Mouse (Mus musculus) forebrain, embryonic 11.5 days (tissue): ENCODE results near the gene H13. TPM values are rescaled to one million over a fixed set of nuclear protein-coding genes. Genes with fewer than 3 reads are reported as not detected.

Experiments used
- ATAC-seq: fragments of 200-750 bp; cut with Nextera tagmentation; replicated peaks from 2 replicates; pipeline ENCODE4 v1.8.0; 2017; ENCODE audit warnings: moderate TSS enrichment; ENCODE audit not compliant: low FRiP score
- DNase-seq: peaks from one replicate; pipeline ENCODE4 v3.0.0-alpha.2; 2017; ENCODE audit warnings: low spot score
- H3K27ac ChIP-seq: fragments of 300-500 bp; sonication (generic); 2 replicates; pipeline ENCODE4 v1.5.1; 2014; ENCODE audit warnings: low read depth, low read length
- H3K27me3 ChIP-seq: fragments of 300-500 bp; sonication (generic); 2 replicates; pipeline ENCODE4 v1.6.1; 2014; ENCODE audit warnings: mild to moderate bottlenecking, low read length, mixed read lengths; ENCODE audit not compliant: control insufficient read depth, insufficient read depth
- H3K36me3 ChIP-seq: fragments of 300-500 bp; sonication (generic); 2 replicates; pipeline ENCODE4 v1.6.1; 2014; ENCODE audit warnings: mild to moderate bottlenecking, low read length, moderate library complexity, mixed read lengths; ENCODE audit not compliant: control insufficient read depth, insufficient read depth
- H3K4me1 ChIP-seq: fragments of 300-500 bp; sonication (generic); replicated peaks from 2 replicates; pipeline ENCODE4 v1.6.1; 2014; ENCODE audit warnings: low read length, mixed read lengths; ENCODE audit not compliant: control insufficient read depth, insufficient read depth
- H3K4me2 ChIP-seq: fragments of 300-500 bp; sonication (generic); 2 replicates; pipeline ENCODE4 v1.6.1; 2014; ENCODE audit warnings: low read depth, mild to moderate bottlenecking, low read length, moderate library complexity, mixed read lengths; ENCODE audit not compliant: severe bottlenecking
- H3K4me3 ChIP-seq: fragments of 300-500 bp; sonication (generic); 2 replicates; pipeline ENCODE4 v1.5.1; 2014; ENCODE audit warnings: low read depth, low read length
- H3K9ac ChIP-seq: fragments of 300-500 bp; sonication (generic); 2 replicates; pipeline ENCODE4 v1.6.1; 2014; ENCODE audit warnings: low read length
- H3K9me3 ChIP-seq: fragments of 300-500 bp; sonication (generic); 2 replicates; pipeline ENCODE4 v1.6.1; 2016; ENCODE audit warnings: low read length, mixed read lengths; ENCODE audit not compliant: control insufficient read depth
- WGBS: fragments of 180-500 bp; shearing (Covaris S2); extraction: QIAGEN DNeasy Blood & Tissue Kit; methylation state at CpG from one replicate; pipeline ENCODE4 v1.1.7; 2014; 5-methylcytosine and 5-hydroxymethylcytosine counted together
- polyA plus RNA-seq: library from polyadenylated mRNA; unstranded; fragments of >200 nt; fragmentation: Nextera tagmentation; extraction: Ambion mirVana; gene quantifications from 2 replicates; pipeline ENCODE4 v1.2.1, GENCODE M21; 2014

H13 gene
- polyA plus RNA-seq, 1 experiment from 2014 or later: 110 TPM

- ATAC-seq (no peak), DNase-seq (no peak)
- H3K27ac ChIP-seq: no peak overlapping the region
- H3K4me2 ChIP-seq: no peak overlapping the region
- 88% methylated on average over 6 of the region's 6 CpGs for WGBS
- no peak overlapping the region for H3K4me3 ChIP-seq
- H3K4me1 ChIP-seq: no peaks in the 10 kb centered on the region
- H3K9me3 ChIP-seq: no peaks in the 10 kb centered on the region
- no peak overlapping the region for H3K9ac ChIP-seq
- no peaks in the 10 kb centered on the region for H3K36me3 ChIP-seq
- peaks cover 2% of the 10 kb centered on the region; the same call in 1 of the 2 replicates for H3K27me3 ChIP-seq
These were observed 57.0 kb downstream of the H13 start for GRCm38 (mm10) chr2:152726213-152726612.

DNA sequence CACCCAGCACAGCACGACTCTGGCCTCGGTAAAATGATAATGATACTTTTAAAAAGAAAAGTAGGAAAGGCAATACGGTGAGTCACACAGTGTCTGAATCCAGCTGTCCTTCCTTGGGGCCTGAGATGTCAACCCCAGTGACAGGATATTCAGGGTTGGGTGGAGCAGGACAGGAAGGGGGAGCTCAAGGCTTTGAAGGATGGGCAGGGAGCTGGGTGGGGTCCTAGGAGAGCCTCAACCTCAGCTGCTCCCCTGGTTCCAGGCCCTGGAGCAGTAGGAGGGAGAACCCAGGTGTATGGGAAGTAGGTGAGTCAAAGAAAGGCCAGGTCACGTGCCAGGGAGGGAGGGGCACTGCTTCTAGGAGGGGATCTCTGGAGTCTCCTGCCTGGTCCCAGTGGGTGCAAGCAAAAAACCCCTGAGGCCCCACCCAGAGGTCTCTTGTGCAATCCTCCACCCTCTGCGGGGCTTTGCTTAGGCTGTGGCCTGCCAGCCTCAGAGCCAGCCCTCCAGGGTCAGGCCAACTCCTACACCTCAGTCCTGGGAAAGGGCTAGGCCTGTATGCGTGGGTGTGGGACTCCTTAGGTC, 57.6 kb downstream of the H13 start:
- no peak for DNase-seq
- no peak for ATAC-seq
- H3K4me1 ChIP-seq: no peaks in the 10 kb centered on the region
- peaks cover 2% of the 10 kb centered on the region; the same call in 1 of the 2 replicates for H3K27me3 ChIP-seq
- H3K27ac ChIP-seq: no peak overlapping the region
- 76% methylated on average over 6 of the region's 6 CpGs for WGBS
- H3K4me3 ChIP-seq: no peak overlapping the region
- no peak overlapping the region for H3K9ac ChIP-seq
- H3K4me2 ChIP-seq: no peak overlapping the region
- no peaks in the 10 kb centered on the region for H3K36me3 ChIP-seq
- no peaks in the 10 kb centered on the region for H3K9me3 ChIP-seq

- H3K36me3 ChIP-seq: no peaks in the 10 kb centered on the region
- DNase-seq (no peak), ATAC-seq (no peak)
- 0 out of 2 replicates have a peak overlapping the region, but pooled peaks have one; percentile 25 for H3K27ac ChIP-seq
- no peak overlapping the region for H3K4me3 ChIP-seq
- H3K4me2 ChIP-seq: no peak overlapping the region
- 89% methylated on average over 14 of the region's 14 CpGs for WGBS
- no peak overlapping the region for H3K9ac ChIP-seq
- peaks cover 2% of the 10 kb centered on the region; the same call in 1 of the 2 replicates for H3K27me3 ChIP-seq
- H3K4me1 ChIP-seq: no peaks in the 10 kb centered on the region
- no peaks in the 10 kb centered on the region for H3K9me3 ChIP-seq
These were observed 58.7 kb downstream of the H13 start for GRCm38 (mm10) chr2:152727795-152728510.

- H3K4me1 ChIP-seq: no peaks in the 10 kb centered on the region
- no peak overlapping the region for H3K9ac ChIP-seq
- no peak overlapping the region for H3K27ac ChIP-seq
- H3K36me3 ChIP-seq: no peaks in the 10 kb centered on the region
- no peak overlapping the region for H3K4me3 ChIP-seq
- WGBS: 84% methylated on average over 7 of the region's 7 CpGs
- H3K4me2 ChIP-seq: no peak overlapping the region
- peaks cover 2% of the 10 kb centered on the region; the same call in 1 of the 2 replicates for H3K27me3 ChIP-seq
- ATAC-seq (no peak), DNase-seq (no peak)
- H3K9me3 ChIP-seq: no peaks in the 10 kb centered on the region
These were observed 59.3 kb downstream of the H13 start for GRCm38 (mm10) chr2:152728594-152728993.

DNA sequence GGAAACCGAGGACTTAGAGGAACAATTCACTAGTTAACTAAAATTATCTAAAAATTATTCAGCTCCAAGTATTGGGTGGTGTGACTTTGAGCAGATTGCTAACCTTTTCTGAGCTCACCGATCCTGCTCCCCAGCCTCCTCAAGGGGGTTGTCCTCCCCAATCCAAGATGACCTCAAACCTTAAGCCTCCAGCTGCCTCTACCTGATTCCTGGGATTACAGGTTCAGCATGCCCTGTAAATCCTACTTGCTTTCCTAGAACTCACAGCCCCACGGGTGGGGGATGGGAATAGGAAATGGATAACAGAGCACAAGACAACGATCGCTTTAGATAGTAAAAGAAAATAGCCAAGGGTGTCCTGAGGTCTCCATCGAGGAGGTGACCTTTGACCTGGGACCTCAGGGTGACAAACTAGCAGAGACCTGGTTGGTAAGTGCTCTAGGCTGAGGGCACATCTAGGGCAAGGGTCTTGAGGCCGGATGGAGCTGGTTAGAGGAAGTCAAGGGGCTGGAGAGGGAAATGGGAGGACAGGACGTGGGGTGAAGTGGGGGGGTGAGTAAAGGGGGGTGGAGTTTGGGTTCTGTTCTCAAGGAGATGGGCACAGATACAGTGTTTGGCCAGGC, 59.9 kb downstream of the H13 start:
- H3K27me3 ChIP-seq: no peaks in the 10 kb centered on the region; the same call in 1 of the 2 replicates
- no peak; the same call in 1 of the 2 replicates for ATAC-seq
- H3K4me2 ChIP-seq: no peak overlapping the region
- no peak overlapping the region for H3K4me3 ChIP-seq
- H3K4me1 ChIP-seq: no peaks in the 10 kb centered on the region; the same call in 1 of the 2 replicates
- H3K9me3 ChIP-seq: no peaks in the 10 kb centered on the region
- DNase-seq: no peak
- H3K27ac ChIP-seq: no peak overlapping the region; the same call in 1 of the 2 replicates
- H3K36me3 ChIP-seq: no peaks in the 10 kb centered on the region
- H3K9ac ChIP-seq: no peak overlapping the region
- WGBS: 61% methylated on average over 8 of the region's 8 CpGs

DNA sequence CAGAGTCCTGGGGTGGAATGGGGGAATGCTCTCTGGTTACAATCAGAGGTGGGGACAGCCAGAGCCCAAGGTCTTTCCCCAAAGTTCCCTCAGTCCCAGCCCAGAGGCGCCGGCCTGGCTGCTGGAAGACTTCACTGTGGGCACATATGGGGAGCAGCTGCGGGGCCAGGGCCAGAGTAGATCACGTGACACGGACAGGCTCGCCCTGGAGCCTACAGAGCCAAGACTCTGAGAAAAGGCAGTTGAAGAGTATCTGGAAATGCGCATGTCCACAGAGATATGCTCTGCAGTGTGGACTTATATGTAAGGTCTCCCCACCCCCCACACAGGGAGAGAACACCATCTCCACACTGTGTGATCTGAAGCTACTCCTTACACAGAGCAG, 60.4 kb downstream of the H13 start:
- no peak for DNase-seq
- Histone ChIP-seq H3K4me3 (no peak overlapping the region), H3K9ac (no peak overlapping the region), H3K27me3 (no peaks in the 10 kb centered on the region), H3K36me3 (no peaks in the 10 kb centered on the region), H3K27ac (peak overlapping the region; percentile 31), H3K9me3 (no peaks in the 10 kb centered on the region), H3K4me1 (peaks cover under 1% of the 10 kb centered on the region; the same call in 1 of the 2 replicates), H3K4me2 (no peak overlapping the region)
- ATAC-seq: no peak; the same call in 1 of the 2 replicates
- 62% methylated on average over 7 of the region's 7 CpGs for WGBS

DNA sequence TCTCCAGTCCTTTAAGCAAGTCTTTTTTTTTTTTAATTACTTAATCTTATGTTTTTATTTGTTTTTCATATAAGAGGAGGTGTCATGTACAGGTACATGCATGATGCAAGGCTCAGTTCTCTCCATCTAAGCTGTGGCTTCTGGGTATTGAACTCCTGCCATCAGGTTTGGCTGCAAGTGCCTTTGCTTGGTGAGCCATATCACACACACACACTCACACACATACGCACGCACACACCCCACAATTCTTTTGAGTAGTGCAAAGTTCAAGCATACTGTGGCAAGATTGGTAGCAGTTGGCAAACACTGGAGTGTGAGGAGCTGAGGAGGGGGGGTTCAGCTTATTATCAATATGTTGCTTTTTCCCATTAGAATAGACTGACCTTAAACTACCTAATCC, 63.9 kb downstream of the H13 start:
- Histone ChIP-seq H3K9ac (no peak overlapping the region), H3K36me3 (no peaks in the 10 kb centered on the region), H3K4me2 (no peak overlapping the region), H3K27ac (no peak overlapping the region), H3K4me1 (peaks cover 20% of the 10 kb centered on the region), H3K27me3 (peaks cover 4% of the 10 kb centered on the region), H3K4me3 (no peak overlapping the region), H3K9me3 (no peaks in the 10 kb centered on the region)
- DNase-seq (no peak), ATAC-seq (no peak)
- WGBS: 92% methylated on average over 2 of the region's 2 CpGs

DNA sequence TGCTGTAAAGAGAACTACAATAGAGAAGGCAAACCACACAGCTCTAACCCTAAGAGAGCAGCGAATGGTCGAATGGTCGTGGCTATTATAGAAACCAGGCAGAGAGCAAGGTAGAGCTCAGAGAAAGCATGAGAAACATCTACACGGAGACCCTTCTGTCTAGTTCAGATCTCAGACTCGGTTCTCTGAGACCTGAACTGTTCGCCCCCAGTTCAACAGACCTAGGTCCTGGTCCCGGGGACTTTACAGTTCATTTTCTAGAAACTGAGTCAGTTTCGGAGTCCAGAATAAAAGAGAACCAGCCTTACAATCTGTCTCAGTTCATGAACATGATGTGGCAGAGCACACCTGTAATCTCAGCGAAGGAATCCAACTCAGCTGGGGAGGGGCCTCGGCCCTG, 65.2 kb downstream of the H13 start:
- H3K9ac ChIP-seq: peak overlapping the region; percentile 47; the same call in 1 of the 2 replicates
- no peak for DNase-seq
- ATAC-seq: no peak; the same call in 1 of the 2 replicates
- WGBS: 14% methylated on average over 10 of the region's 10 CpGs
- peaks cover 5% of the 10 kb centered on the region for H3K27me3 ChIP-seq
- peak overlapping the region; percentile 94 for H3K4me2 ChIP-seq
- no peaks in the 10 kb centered on the region for H3K9me3 ChIP-seq
- H3K27ac ChIP-seq: no peak overlapping the region
- peaks cover 26% of the 10 kb centered on the region for H3K4me1 ChIP-seq
- H3K36me3 ChIP-seq: no peaks in the 10 kb centered on the region
- H3K4me3 ChIP-seq: peak overlapping the region; percentile 58
